Mouse (Mus musculus) lung, adult 18-20 months (tissue): ENCODE measurements around the gene Ppp2r5b.

Source experiments
- DNase-seq, 2 experiments: peaks; one replicate each; pipeline ENCODE4 v3.0.0; 2022; ENCODE audit warnings: mixed read lengths in 2 of 2

Gene Ppp2r5b

DNA sequence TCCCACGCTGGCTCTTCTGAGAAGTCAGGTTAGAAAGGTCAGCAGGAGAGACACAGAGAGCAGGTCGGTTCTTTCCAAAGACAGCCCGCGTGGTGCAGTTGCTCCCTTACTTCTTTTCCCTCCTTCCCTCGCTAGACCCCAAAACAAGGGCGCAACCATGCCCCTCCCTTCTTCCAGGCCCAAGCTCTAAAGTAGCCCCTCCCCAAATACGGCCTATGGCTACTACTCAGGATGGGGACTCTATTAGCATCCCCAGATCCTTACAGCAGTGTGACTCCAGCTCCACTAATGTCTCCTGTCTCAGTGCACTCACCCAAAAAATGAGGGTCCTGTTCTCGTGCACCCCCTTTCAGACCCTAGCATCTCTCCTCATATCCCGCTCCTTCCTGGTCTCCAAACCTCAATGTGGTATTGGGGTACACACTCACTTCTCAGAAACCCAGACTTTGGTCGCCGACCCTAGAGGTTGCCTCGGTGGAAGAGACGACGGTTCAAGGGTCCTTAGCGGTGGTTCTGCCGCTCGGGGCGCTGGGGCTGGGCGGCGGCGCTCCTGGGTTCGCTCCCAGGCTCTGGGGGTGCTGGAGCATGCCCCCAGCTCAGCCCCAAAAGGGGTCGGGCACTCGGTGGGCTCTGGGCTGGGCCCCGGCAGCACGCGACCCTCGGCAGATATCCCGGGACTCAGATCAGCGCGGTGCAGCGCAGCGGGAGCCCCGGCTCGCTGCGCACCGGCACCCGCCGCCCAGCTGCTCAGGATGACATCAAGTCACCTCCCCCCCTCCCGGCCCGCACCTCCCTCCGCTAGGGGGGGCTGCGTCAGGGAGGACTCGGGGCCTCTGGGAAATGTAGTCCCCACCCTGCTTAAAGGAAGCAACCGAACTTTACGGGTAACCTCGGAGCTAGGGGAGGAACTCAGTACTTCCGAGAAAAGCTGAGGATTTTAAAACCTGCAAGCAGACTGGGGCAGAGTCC, at the start of gene Ppp2r5b:
TSS of gene Ppp2r5b (minus strand) at position 789 of the 969 bp plus-strand sequence.
- DNase-seq, result peak; percentile 96 to 98

DNA sequence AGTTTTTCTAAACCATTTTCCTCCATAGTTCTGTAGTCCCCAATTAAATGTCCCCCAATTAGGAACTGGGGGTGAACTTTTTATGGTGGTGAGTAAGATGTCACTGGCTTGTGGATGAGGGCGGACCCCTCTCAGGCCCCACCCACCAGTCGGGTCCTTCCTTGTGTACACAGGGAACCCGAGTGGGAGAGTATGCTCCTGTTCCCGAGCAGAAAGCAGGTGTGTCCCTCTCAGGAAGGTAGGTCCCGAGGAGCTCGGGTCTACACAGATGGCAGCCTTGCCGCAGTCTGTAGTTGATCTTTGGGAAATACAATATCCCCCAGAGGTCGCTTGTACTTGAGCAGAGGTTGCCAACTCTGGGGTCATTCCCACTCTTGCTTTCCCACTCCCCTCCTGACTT, 49.6 kb upstream of the Ppp2r5b start:
- DNase-seq, result no peak

DNA sequence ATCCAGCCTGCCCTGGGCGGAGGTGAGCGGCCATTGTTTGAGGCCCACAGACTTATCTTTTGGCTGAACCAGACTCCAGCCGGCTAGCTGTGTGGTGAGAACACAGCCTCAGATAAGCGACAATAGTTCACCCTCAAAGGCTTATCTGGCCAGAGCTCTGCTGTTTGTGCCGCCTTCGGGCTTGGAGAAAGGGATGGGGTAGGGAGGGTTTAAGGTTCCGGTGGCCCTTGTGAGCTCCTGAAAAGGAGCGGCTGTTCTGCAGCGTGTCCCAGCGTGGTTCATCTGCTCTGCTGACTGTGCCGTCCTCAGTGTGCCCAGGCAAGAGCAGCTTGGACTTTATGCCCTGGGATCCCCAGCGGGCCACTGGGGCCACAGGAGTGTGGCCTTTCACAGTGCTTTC, 48.8 kb upstream of the Ppp2r5b start:
- DNase-seq, result no peak

DNA sequence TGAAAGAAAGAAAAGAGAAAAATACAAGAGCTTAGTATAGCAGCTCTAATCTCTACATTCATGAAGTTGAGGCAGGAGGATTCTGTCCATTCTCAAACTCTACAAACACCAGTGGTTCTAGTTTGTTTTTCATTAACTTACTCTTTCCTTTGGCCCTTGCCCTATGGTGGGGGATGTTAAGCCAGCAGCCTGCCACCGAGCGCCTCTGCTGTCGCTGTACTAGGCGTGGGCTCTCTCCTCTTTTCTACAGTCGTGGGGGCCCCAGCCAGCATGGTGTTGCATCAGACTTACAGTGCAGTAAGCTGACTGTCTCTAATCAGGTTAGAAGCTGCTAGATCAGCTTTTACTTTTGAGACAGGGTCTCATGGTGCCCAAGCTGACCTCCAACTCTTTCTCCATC, 47.3 kb upstream of the Ppp2r5b start:
- no peak for DNase-seq

DNA sequence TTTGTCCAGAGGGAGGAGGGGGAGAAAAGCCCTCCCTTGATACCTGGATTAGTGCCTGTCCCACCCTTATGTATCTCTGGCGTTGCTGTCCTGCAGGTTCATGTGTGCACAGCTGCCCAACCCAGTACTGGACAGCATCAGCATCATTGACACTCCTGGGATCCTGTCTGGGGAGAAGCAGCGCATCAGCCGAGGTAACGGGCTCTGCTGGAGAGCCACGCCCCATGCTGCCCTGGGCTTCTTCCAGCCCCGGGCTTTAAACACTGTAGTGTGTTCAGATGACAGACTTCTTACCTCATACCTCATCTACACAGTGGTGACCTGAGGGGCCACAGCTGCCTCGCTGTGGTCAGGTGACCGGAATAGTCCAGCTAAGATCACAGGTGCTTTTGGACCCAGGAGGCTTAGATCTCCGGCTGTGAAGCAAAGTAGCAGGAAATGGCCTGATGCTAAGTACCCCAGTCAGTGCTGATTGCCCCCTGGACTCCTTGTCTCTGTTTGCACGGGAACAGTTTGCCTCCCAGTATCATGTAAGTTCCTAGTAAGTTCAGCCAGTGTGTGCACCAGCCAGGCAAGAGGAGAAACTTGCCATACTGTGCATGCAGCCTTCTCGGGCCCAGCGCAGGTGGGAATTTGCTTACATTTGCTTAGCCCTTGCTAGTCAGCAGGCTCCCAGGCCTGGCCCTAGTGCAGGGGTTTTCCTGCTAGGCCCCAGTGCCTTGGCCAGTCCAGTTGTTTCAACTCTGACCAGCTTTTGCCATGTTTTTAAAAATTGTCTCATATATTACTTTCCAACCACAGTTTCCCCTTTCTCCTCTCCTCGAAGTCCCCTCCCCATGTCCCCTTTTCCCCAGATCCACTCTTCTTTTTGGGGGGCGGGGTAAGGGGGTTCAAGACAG, 45.7 kb upstream of the Ppp2r5b start:
- DNase-seq, result no peak

DNA sequence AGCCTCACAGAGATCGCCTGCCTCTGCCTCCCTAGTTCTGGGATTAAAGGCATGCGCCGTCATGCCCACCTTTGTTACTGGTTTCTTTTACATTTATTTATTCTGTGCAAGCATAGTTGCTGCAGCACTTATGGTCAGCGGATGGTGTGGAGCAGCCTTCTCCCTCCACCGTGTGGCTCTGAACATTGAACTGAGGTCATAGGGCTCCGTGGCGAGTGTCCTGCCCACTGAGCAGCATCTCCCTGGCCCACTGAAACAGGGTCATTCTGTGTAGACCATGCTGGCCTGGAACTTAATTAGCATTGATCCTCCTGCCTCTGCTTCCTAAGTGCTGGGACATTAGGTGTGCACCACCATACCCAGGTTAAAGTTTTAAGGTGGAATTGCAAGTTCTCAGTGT, 44.9 kb upstream of the Ppp2r5b start:
- no peak for DNase-seq

DNA sequence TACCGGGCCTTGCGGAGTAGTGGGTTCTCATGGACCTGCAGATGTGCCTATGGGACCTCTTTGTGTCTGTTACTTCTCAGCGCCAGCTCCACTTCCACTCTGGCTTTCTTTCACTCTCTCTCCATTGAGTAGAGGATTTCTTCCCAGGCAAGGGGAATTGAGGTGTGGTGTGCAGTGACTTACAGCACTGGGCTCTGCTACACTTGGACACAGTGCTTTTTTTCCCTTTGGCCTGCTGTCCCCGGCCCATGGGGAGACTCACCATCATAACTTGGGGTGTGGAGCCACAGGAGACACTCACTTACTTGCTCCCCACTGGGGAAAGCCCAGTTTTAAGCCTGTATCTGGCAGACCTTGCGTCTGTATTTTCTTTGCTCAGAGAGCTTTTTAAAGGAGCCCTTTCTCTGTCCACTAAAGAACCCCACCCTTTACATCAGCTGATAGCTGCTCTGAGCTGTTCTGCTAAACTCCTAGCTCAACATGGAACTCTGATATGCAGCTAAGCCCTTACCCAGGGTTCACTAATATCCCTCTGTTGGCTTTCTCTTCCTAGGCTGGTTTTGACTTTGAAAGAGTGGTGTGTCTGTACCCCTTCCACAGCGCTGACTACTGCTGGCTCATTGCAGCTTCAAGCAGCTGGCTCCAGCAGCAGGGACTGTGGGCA, 43.9 kb upstream of the Ppp2r5b start:
- DNase-seq, result no peak

DNA sequence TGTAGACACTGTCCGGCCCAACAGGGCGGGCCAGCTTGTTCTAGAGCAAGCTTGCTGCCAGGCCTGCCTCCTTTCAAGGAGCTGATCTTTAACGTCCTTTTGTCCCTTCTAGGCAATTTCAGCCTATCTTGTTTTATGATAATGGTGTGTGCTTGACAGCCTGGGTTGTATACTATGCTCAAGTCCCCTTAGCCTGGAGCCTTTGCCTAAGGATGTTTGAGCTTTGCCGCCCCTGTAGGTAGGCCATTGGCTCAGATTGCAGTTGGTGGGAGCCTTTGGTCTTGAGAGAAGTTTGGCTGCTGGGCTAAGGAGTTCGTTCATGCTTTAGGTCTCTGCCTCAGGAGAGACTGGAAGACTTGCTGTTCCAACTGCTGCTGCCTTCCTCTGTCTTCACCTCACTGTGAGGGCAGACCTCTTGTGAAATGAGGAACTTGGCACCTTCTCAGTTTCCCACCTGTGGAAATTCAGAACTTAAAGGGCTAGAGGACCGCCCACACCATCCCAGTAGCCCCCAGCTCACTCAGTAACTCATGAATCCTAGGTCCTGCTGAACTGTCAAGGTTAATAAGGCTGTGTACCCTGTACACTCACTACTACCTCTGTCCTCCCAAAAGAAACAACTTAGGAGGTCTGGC, 42.9 kb upstream of the Ppp2r5b start:
- DNase-seq, result peak; percentile 44 to 68

DNA sequence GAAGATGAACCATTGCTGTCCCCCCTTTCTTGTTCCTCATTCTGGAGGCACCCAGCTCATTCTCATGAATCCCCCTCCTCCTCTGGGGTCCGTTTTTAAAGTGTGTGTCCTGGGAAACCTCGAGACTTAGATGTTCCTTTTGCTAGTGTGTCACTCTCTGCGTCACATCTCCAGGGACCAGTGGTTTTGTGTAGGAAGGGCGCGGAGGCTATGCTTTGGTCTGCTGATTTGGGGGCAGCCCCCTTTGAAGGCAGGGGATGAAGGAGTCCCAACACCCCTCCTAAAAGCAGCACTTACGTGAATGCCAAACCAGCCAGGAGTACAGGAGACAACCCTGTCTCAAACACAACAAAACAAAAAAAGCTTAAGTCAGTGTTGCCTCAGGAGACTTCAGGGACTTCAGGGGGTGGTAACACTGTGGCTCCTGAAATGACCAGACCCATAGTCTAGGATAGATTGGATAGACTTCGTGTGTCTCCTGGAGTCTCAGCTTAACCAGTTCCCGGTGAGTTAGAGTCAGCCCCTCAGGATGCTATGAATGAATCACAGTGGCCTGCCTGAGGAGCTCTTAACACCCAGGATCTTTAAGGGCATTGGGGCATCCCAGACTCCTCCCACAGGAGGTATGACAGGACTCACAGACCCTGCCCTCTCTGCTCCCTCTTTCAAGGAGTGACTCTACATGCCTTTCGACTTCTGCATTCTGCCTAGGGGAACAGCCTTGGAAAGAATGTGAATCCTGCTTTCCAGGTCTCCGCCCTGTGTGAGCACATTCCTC, 42.2 kb upstream of the Ppp2r5b start:
- peak; percentile 92 to 95 for DNase-seq

DNA sequence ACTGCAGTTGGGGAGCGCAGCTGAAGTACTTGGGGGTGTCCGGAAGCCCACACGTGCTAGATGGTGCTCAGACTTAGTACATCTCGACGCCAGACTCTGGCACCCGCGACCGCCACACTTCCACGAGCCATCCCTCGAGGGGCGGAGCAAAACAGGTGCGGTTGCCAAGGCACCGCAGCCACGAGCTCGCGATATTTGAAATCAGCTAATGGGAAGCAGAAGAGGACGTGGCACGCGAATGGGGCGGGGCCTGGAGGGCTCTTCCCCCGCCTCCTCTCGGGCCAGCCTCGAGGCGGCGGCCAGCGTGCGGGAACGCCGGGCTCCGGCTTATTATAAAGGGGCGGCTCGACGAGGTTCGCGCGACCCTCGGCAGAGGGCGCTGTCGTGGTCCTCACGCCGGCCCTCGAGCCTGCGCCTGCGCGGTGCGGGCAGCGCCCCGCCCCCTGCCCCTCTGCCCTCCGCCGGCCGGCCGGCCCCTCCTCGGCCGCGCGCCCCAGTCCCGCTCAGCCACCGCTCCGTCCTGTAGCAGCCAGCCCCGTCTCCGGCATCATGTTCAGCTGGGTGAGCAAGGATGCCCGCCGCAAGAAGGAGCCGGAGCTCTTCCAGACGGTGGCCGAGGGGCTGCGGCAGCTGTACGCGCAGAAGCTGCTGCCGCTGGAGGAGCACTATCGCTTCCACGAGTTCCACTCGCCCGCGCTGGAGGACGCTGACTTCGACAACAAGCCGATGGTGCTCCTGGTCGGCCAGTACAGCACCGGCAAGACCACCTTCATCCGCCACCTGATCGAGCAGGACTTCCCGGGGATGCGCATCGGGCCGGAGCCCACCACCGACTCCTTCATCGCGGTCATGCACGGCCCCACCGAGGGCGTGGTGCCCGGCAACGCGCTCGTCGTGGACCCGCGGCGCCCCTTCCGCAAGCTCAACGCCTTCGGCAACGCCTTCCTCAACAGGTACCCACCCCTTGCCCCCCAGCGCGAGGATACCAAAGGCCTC, 41.1 kb upstream of the Ppp2r5b start, which contains the start of gene Ehd1:
TSS of gene Ehd1 (plus strand) at position 300 of the 996 bp plus-strand sequence.
- DNase-seq, result peak; percentile 98 to 99

DNA sequence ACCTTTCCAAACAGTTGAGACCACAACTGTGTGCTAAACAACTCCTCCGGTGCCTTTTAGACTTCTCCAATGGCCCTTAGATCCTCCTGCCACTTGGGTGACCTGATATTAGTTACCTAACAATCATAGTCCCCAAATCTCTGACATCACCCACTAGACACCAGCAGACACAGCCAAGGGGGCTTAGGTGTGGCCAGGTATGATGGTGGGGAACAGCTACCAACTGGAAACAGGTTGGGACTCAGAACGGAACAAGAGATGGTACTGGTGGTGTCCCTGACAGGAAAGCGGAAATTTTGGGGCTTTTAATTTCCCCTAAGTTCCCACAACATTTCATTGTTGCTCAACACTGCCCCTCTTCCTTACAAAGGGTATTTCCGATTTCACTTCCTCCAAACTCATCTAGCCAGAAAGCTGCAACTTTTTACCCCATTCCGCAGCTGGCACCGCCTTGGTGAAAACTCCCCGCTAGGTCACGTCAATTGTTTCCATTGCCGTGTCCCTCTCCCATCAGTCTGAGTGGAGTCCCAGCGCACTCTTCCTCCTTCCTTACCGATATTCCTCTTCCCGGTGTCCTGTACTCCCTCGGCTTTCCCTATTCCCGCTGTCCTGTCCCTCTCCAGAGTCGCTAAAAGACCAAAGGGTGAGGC, 40.2 kb upstream of the Ppp2r5b start:
- DNase-seq, result peak; percentile 62 to 73

DNA sequence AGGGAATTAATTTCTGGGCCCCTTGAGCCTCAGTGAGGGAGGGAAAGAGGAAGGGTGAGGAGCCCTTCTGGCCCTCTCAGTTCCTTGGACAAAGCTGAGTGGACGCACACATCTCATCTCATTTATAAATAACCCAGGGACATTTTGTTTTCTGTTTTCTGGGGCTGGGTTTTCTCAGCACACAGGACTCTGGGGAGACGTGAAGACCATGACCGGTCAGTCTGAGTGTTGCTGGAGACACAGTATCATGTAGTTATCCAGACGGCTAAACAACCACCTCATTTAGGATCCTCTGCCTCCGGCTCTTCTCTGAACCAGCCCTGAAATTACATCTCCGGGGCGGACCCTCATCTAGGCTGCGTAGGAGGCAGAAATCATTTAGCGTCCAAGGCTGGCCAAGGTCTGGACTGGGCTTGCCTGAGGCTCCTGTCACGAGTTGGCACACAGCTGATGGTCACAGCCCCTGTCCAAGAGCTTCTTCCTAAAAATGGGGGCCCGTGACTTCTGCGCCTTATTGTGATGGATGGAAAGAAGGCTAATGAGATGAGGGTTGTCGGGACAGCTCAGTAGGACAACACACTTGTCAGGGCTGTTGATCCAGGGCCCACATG, 38.4 kb upstream of the Ppp2r5b start:
- peak in 1 of 2 experiments; percentile 40 for DNase-seq

DNA sequence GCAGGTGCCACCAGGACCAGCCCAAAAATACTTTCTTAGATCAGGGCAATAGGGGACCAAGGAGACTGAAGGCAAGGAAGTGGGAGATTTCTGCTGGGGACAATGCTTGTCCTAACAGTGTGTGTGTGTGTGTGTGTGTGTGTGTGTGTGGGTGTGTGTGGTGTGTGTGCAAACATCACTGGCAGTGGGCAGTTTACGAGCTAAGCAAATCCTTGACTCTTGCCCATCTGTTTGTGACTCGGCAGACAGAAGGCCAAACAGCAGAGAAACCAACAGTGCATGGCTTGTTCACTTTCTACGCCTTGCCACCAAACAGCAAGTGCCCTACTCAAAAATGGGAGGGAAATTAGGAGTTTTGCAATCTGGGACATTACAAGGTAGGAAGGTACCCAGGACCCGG, 37.9 kb upstream of the Ppp2r5b start:
- no peak for DNase-seq

DNA sequence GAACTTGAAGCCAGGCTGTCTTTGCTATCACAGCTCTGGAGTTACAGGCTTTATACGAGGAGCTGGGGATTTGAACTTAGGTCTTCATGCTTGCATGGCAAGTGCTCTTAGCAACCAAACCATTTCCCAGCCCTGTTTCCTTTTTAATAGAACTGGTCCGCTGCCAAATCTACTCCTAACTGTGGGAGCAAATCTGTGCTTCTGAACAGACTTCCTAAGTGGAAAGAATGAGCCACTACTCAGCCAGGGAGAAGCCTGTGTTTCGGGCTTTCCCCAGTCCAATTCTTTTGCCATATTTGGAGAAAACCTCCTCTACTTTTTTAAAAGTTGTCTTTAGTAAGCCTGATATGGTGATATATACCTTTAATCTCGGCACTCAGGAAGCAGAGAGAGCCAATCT, 37.1 kb upstream of the Ppp2r5b start:
- DNase-seq, result no peak

DNA sequence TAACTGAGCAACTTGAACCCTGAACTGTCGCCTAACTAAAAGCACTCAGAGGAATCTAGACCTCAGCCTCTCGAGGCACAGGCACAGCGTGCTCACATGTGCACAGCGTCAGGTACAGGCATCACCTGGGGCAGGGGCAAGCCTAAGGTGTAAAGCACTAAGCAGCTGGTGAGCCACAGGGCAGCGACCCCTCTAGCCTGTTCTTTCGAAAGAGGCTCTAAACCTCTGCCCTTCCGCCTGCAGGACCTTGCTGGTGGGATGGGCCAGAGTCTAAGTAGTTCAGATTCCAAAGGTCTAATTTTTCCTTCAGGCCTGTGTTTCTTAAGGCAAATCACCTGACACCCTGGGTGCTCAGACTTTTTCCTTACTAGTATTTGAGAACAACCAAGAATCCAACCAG, 36.4 kb upstream of the Ppp2r5b start:
- no peak for DNase-seq

DNA sequence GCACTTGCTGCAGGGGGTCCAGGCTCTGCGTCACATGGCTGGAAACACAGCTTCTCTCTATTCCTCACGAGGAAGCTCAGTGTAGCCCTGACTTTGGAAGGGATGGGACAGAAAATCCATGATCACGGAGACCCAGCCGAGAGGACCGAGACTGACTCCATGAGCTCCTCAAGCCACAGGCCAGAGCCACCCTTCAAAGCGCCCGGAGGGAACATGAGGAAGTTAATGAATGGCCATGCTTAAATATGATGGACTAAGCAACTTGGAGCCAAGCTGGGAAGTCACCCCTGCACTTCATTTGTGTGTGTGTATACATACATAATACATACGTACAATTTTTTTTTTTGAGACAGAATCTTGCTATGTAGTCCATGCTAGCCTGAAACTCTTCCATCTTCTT, 35.5 kb upstream of the Ppp2r5b start:
- no peak for DNase-seq

DNA sequence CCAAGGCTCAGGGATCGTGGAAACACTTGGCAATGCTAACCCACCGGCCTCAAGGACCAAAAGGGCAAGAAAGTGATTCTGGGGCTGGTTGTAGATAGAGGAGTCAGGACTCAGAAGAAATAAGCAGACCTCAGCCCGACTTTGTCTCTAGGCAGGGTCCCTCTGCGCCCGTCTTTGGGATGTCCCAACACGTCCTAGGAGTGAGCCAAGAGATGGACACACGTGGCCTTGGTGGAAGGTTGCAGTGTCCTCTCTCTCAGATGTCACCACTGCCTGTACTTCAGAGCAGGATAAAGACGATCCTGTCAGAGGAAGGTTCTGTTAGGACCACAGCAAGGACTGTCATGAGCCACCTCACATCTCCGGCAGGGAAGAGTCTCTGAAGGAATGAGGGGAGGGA, 35.0 kb upstream of the Ppp2r5b start:
- no peak for DNase-seq

DNA sequence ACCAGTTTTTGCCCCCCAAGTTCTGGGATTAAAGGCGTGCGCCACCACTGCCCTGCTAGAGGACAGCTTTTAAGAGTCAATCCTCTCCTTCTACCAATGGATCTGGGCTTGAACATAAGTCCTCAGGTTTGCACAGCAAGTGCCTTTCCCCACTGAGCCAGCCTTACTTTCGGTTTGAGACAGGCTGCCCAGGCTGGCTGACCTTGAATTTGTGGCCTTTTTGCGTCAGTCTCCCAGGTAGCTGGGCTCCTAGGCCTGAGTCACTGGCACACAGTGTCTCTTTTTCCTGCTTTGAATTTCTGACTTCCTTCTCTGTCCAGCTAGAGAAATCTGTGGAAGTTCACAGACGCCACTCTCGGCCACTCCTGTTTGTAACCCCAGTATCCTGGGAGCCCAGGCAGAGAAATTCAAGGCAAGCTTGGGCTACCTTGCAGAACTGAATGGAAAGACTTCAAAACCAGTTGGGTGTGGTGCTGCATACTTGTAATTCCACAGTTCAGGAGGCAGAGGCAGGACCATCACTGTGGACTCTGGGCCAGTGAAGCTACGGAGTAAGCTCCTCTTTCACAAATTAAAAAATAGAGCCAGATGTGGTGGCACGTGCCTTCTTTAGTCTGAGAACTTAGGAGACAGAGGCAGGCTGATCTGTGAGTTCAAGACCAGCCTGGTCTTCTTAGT, 34.3 kb upstream of the Ppp2r5b start:
- no peak for DNase-seq

DNA sequence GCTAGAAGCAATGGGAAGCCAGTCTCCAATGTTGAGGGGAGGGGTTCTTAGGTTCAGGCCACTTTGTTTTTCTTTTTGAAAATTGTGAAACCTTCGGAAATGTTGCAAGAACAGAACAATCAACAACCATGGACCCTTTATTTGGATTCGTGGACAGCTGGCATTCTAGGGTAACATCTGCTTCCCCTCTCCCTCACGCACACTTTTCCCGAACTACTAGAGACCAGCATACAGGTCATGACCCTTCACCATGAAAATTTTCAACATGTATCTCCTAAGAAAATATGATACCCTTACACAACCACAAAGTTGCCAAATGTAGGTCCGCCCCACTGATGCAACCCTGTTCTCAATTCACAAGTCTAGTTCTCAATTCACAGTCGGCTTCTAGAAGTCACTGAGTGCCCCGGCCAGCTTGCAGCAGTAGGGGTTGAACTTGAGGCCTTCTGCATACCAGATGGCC, 33.0 kb upstream of the Ppp2r5b start:
- DNase-seq, result peak; percentile 66 to 71
